Mouse (Mus musculus) forebrain, embryonic 12.5 days (tissue): Measurements from ENCODE around the gene Bicc1. TPM values are rescaled to one million over a fixed set of nuclear protein-coding genes. Genes with fewer than 3 reads are reported as not detected.

ENCODE experiments used
- ATAC-seq: fragments of 200-750 bp; cut with Nextera tagmentation; 2 replicates; pipeline ENCODE4 v1.8.0; 2017; ENCODE audit warnings: moderate TSS enrichment; ENCODE audit not compliant: low FRiP score
- H3K27ac ChIP-seq: fragments of 300-500 bp; sonication (generic); 2 replicates; pipeline ENCODE4 v1.5.1; 2016; ENCODE audit warnings: mild to moderate bottlenecking
- H3K27me3 ChIP-seq: fragments of 300-500 bp; sonication (generic); 2 replicates; pipeline ENCODE4 v1.6.1; 2016; ENCODE audit warnings: mild to moderate bottlenecking
- H3K36me3 ChIP-seq: fragments of 300-500 bp; sonication (generic); replicated peaks from 2 replicates; pipeline ENCODE4 v1.6.1; 2016; ENCODE audit warnings: mild to moderate bottlenecking
- H3K4me1 ChIP-seq: fragments of 300-500 bp; sonication (generic); 2 replicates; pipeline ENCODE4 v1.6.1; 2016
- H3K4me2 ChIP-seq: fragments of 300-500 bp; sonication (generic); 2 replicates; pipeline ENCODE4 v1.6.1; 2016; ENCODE audit warnings: mild to moderate bottlenecking, moderate library complexity
- H3K4me3 ChIP-seq: fragments of 300-500 bp; sonication (generic); replicated peaks from 2 replicates; pipeline ENCODE4 v1.5.1; 2016; ENCODE audit warnings: mild to moderate bottlenecking
- H3K9ac ChIP-seq: fragments of 300-500 bp; sonication (generic); 2 replicates; pipeline ENCODE4 v1.6.1; 2016; ENCODE audit warnings: mild to moderate bottlenecking
- H3K9me3 ChIP-seq: fragments of 300-500 bp; sonication (generic); 2 replicates; pipeline ENCODE4 v1.6.1; 2016
- WGBS: fragments of 180-500 bp; shearing (Covaris S2); methylation state at CpG from one replicate; pipeline ENCODE4 v1.1.7; 2016; 5-methylcytosine and 5-hydroxymethylcytosine counted together
- polyA plus RNA-seq: library from polyadenylated mRNA; unstranded; fragments of >200 nt; fragmentation: Nextera tagmentation; extraction: Ambion mirVana; gene quantifications from 2 replicates; pipeline ENCODE4 v1.2.1, GENCODE M21; 2016

The Bicc1 gene
- polyA plus RNA-seq, 1 experiment from 2014 or later = 6.8 TPM

DNA sequence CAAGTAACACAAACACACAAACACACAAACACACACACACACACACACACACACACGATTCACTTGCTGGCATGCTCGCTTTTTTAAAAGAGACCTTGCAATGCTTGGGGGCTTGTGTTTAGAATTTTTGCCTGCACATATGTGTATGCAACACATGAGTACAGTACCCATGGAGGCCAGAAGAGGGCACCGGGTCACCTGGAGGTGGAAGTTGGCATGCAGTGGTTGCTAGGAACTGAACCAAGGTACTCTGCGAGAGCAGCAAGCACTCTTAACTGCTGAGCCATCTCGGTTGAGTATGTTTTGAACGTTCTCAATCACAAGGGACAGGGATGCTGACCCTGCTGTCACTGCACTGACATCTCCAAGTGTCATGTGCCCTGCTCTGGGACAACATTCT lies 5.9 kb downstream of the Bicc1 start:
- Histone ChIP-seq H3K9ac (no peak overlapping the region), H3K36me3 (no peaks in the 10 kb centered on the region), H3K9me3 (no peaks in the 10 kb centered on the region), H3K4me3 (no peak overlapping the region), H3K4me2 (no peak overlapping the region), H3K27ac (no peak overlapping the region), H3K27me3 (0 out of 2 replicates have a peak, but pooled peaks cover 3% of the 10 kb centered on the region), H3K4me1 (0 out of 2 replicates have a peak, but pooled peaks cover 4% of the 10 kb centered on the region)
- 93% methylated on average over 6 of the region's 6 CpGs for WGBS
- no peak for ATAC-seq

DNA sequence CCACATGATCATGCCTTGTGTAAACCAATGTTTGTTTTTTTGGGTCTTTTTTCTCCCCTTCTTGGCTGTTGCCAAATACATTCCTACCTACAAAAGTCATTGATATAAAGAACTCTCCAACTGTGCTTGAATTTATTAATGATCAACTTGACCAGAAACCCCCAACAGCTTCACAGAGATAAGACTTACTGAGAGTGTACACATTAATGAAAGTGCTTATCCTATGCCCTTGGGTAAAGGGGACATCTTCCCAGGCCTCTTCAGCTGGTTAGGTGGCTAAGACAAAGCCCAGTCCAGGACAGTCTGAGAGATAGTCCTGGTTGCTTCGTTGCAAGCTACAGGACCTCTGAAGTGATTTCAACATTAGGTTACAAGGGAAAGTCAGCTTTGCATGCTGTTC lies 6.4 kb downstream of the Bicc1 start:
- no peak overlapping the region for H3K27ac ChIP-seq
- no peaks in the 10 kb centered on the region for H3K4me1 ChIP-seq
- no peaks in the 10 kb centered on the region for H3K36me3 ChIP-seq
- no peak for ATAC-seq
- WGBS = 89% methylated on average over 1 of the region's 1 CpGs
- no peak overlapping the region for H3K4me2 ChIP-seq
- 0 out of 2 replicates have a peak, but pooled peaks cover 3% of the 10 kb centered on the region for H3K27me3 ChIP-seq
- no peaks in the 10 kb centered on the region for H3K9me3 ChIP-seq
- no peak overlapping the region for H3K9ac ChIP-seq
- H3K4me3 ChIP-seq = no peak overlapping the region

- H3K4me2 ChIP-seq = no peak overlapping the region
- H3K27me3 ChIP-seq = no peaks in the 10 kb centered on the region
- H3K9me3 ChIP-seq = no peaks in the 10 kb centered on the region
- H3K9ac ChIP-seq = no peak overlapping the region
- peaks cover 5% of the 10 kb centered on the region for H3K4me1 ChIP-seq
- WGBS = 83% methylated on average over 2 of the region's 2 CpGs
- H3K36me3 ChIP-seq = no peaks in the 10 kb centered on the region
- H3K27ac ChIP-seq = no peak overlapping the region
- H3K4me3 ChIP-seq = no peak overlapping the region
- no peak for ATAC-seq
These were observed 9.0 kb downstream of the Bicc1 start for GRCm38 (mm10) chr10:71150486-71150885.

- Histone ChIP-seq H3K4me1 (peaks cover 6% of the 10 kb centered on the region), H3K9ac (no peak overlapping the region), H3K36me3 (no peaks in the 10 kb centered on the region), H3K9me3 (no peaks in the 10 kb centered on the region), H3K4me2 (no peak overlapping the region), H3K27me3 (no peaks in the 10 kb centered on the region), H3K27ac (no peak overlapping the region), H3K4me3 (no peak overlapping the region)
- 92% methylated on average over 5 of the region's 5 CpGs for WGBS
- ATAC-seq = no peak
These were observed 10.4 kb downstream of the Bicc1 start for GRCm38 (mm10) chr10:71148951-71149603.

GRCm38 (mm10) chr10:71148226-71148625 lies 11.3 kb downstream of the Bicc1 start:
- WGBS = 93% methylated on average over 9 of the region's 9 CpGs
- Histone ChIP-seq H3K9ac (no peak overlapping the region), H3K27ac (no peak overlapping the region), H3K4me2 (no peak overlapping the region), H3K4me3 (no peak overlapping the region), H3K27me3 (no peaks in the 10 kb centered on the region), H3K36me3 (no peaks in the 10 kb centered on the region), H3K9me3 (0 out of 2 replicates have a peak, but pooled peaks cover under 1% of the 10 kb centered on the region), H3K4me1 (peaks cover 6% of the 10 kb centered on the region)
- no peak for ATAC-seq

DNA sequence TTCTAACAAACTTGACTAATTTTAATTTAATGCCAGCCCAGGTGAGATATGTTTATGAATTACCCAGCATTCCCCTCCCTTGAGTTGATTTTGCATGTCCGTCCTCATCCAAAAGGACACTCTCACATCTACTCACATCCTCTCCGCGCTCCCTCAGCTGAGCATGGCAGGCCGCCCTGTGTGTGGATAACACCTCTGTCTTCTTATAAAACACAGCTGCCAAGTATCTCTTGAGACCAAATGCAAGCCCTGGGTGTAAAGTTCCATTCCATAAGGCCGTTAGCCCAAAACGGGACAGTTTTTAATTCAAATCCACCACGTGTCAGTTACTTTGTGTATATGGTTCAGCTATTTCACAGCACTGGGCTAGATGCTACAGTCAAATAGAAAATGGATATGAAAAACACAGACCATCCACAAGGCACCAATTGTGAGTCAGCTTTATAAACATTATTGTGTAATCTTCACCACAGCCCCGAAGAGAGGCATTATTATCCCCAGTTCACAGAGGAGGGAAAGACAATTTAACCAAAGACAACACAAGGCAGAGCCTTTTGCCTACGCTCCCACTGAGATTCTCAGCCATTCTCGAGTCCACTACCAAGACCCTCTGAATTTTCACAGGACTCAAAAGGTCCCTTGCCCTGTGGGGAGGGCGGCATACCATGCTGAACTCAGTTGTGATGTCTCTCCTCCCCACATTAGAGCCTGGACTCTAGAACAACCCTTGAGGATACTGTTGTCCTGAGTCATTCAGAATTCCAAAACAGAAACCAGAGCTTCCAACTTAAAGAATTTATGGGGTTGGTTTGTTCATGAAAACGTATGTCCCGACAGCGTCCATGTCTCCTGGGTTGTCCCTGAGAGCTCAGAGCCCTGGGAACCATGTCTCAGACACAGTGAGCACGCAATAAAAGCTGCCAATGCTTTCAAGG lies 12.6 kb downstream of the Bicc1 start:
- H3K36me3 ChIP-seq = no peaks in the 10 kb centered on the region
- no peak overlapping the region for H3K27ac ChIP-seq
- 0 out of 2 replicates have a peak, but pooled peaks cover 3% of the 10 kb centered on the region for H3K9me3 ChIP-seq
- no peak overlapping the region for H3K4me3 ChIP-seq
- ATAC-seq = no peak
- H3K4me2 ChIP-seq = no peak overlapping the region
- no peak overlapping the region for H3K9ac ChIP-seq
- no peaks in the 10 kb centered on the region for H3K27me3 ChIP-seq
- H3K4me1 ChIP-seq = peaks cover 6% of the 10 kb centered on the region
- 85% methylated on average over 15 of the region's 15 CpGs for WGBS

GRCm38 (mm10) chr10:71145801-71146200 lies 13.7 kb downstream of the Bicc1 start:
- no peak overlapping the region for H3K9ac ChIP-seq
- ATAC-seq = no peak

DNA sequence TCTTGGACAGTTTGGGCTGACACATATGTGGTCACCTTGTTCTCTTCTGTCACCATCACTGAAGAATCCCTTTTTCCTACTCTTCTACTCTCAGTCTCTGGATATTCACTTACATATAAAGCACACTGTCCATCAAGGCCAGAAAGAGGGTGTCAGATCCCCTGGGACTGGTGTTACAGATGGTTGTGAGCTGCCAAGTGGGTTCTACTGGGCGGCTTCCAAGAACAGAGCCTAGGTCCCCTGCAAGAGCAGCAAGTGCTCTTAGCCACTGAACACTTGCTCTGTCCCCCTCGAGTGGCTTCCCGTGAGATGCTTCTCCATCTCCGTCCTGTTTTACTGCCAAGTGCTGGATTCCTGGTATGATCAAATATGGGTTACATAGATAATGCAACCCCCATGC lies 15.3 kb downstream of the Bicc1 start:
- H3K27ac ChIP-seq = no peak overlapping the region
- H3K4me2 ChIP-seq = no peak overlapping the region
- H3K36me3 ChIP-seq = no peaks in the 10 kb centered on the region
- 0 out of 2 replicates have a peak, but pooled peaks cover 3% of the 10 kb centered on the region for H3K9me3 ChIP-seq
- no peaks in the 10 kb centered on the region for H3K27me3 ChIP-seq
- no peak overlapping the region for H3K4me3 ChIP-seq
- no peak overlapping the region for H3K9ac ChIP-seq
- peaks cover 6% of the 10 kb centered on the region for H3K4me1 ChIP-seq
- ATAC-seq = no peak
- 97% methylated on average over 4 of the region's 4 CpGs for WGBS

More at GRCm38 (mm10) chr10:71145801-71146200, 13.7 kb downstream of the Bicc1 start:
- no peak overlapping the region for H3K27ac ChIP-seq
- H3K36me3 ChIP-seq = no peaks in the 10 kb centered on the region
- no peak overlapping the region for H3K4me2 ChIP-seq
- WGBS = 62% methylated on average over 11 of the region's 11 CpGs
- no peaks in the 10 kb centered on the region for H3K27me3 ChIP-seq
- peaks cover 6% of the 10 kb centered on the region for H3K4me1 ChIP-seq
- H3K9me3 ChIP-seq = 0 out of 2 replicates have a peak, but pooled peaks cover 3% of the 10 kb centered on the region
- H3K4me3 ChIP-seq = no peak overlapping the region

GRCm38 (mm10) chr10:71142568-71142967 lies 16.9 kb downstream of the Bicc1 start:
- WGBS = 95% methylated on average over 2 of the region's 2 CpGs
- Histone ChIP-seq H3K27me3 (no peaks in the 10 kb centered on the region), H3K9ac (no peak overlapping the region), H3K4me1 (peaks cover 15% of the 10 kb centered on the region), H3K4me2 (no peak overlapping the region), H3K36me3 (no peaks in the 10 kb centered on the region), H3K9me3 (0 out of 2 replicates have a peak, but pooled peaks cover 3% of the 10 kb centered on the region), H3K27ac (no peak overlapping the region), H3K4me3 (no peak overlapping the region)
- ATAC-seq = no peak

DNA sequence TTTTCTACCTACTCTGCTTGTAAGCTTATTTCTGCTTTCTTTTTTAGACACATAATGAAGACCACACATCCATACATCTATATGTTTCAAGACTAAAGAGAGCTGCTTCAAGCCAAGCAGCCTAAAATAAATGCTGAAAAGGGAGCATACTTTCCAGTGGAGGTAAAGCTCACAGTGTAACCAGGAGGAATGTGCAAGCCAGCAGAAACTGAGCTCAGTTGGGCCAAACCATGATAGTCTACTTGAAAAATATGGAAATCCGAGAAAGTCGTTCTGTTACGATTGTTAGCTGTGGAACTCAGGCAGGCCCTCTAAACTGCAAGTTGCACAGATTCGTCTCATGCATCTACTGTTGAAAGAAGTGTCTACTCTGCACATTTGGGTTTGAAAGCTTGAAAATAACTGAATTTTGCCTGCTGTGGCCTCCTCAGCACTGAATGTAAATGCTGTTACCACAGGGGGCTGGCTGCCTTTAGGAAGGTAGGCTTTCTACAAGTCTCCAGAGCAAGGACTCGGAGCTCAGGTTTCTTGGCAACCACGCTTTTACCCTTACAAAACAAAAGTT lies 19.1 kb downstream of the Bicc1 start:
- no peak overlapping the region for H3K9ac ChIP-seq
- ATAC-seq = no peak
- H3K9me3 ChIP-seq = 0 out of 2 replicates have a peak, but pooled peaks cover 3% of the 10 kb centered on the region
- no peak overlapping the region for H3K4me3 ChIP-seq
- H3K27me3 ChIP-seq = no peaks in the 10 kb centered on the region
- 74% methylated on average over 6 of the region's 6 CpGs for WGBS
- no peak overlapping the region for H3K27ac ChIP-seq
- H3K4me1 ChIP-seq = peaks cover 9% of the 10 kb centered on the region
- no peaks in the 10 kb centered on the region for H3K36me3 ChIP-seq
- no peak overlapping the region for H3K4me2 ChIP-seq

DNA sequence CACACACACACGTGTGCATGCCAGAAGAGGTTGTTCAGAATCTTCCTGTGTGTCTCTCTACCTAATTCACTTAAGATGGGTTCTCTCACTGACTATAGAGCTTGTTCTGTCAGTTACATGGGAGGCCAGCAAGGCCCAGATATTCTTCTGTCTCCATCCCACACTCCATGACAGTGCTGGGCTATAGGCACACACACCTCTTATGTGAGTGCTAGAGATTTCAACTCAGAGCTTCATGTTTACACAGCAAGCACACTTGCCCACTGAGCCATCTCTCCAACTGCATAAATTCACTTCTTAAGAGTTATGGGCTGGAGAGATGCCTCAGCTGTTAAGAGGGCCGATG lies 20.7 kb downstream of the Bicc1 start:
- no peaks in the 10 kb centered on the region for H3K27me3 ChIP-seq
- H3K36me3 ChIP-seq = no peaks in the 10 kb centered on the region
- H3K4me3 ChIP-seq = no peak overlapping the region
- peaks cover 9% of the 10 kb centered on the region for H3K4me1 ChIP-seq
- 0 out of 2 replicates have a peak, but pooled peaks cover 3% of the 10 kb centered on the region for H3K9me3 ChIP-seq
- no peak for ATAC-seq
- H3K27ac ChIP-seq = no peak overlapping the region
- H3K9ac ChIP-seq = no peak overlapping the region
- 89% methylated on average over 2 of the region's 2 CpGs for WGBS
- H3K4me2 ChIP-seq = no peak overlapping the region

GRCm38 (mm10) chr10:71138132-71138851 lies 21.2 kb downstream of the Bicc1 start:
- H3K9ac ChIP-seq = no peak overlapping the region
- no peak for ATAC-seq
- WGBS = 67% methylated on average over 14 of the region's 14 CpGs
- H3K9me3 ChIP-seq = 0 out of 2 replicates have a peak, but pooled peaks cover 3% of the 10 kb centered on the region
- peaks cover 9% of the 10 kb centered on the region for H3K4me1 ChIP-seq
- no peaks in the 10 kb centered on the region for H3K27me3 ChIP-seq
- no peak overlapping the region for H3K4me2 ChIP-seq
- H3K4me3 ChIP-seq = no peak overlapping the region
- H3K36me3 ChIP-seq = no peaks in the 10 kb centered on the region
- no peak overlapping the region for H3K27ac ChIP-seq
